Mouse (Mus musculus) limb, embryonic 13.5 days (tissue): ENCODE measurements at regions not wholly inside any gene's neighbourhood (a gene's known extent, or its start where the extent isn't known, plus 50 kb on each side); places are given as distances from the start of the nearest gene placed in this dataset.

Experiments used
- ATAC-seq: fragments of 200-750 bp; cut with Nextera tagmentation; 2 replicates; pipeline ENCODE4 v1.8.0; 2017; ENCODE audit warnings: low read depth, moderate number of reproducible peaks, moderate TSS enrichment; ENCODE audit not compliant: low FRiP score
- H3K27ac ChIP-seq: fragments of 300-500 bp; sonication (generic); 2 replicates; pipeline ENCODE4 v1.5.1; 2015; ENCODE audit warnings: inconsistent platforms, mild to moderate bottlenecking, moderate library complexity
- H3K27me3 ChIP-seq: fragments of 300-500 bp; sonication (generic); 2 replicates; pipeline ENCODE4 v1.6.1; 2015; ENCODE audit warnings: mild to moderate bottlenecking, inconsistent platforms
- H3K36me3 ChIP-seq: fragments of 300-500 bp; sonication (generic); 2 replicates; pipeline ENCODE4 v1.6.1; 2015; ENCODE audit warnings: inconsistent platforms, mild to moderate bottlenecking, moderate library complexity
- H3K4me1 ChIP-seq: fragments of 300-500 bp; sonication (generic); 2 replicates; pipeline ENCODE4 v1.6.1; 2015; ENCODE audit warnings: inconsistent platforms
- H3K4me2 ChIP-seq: fragments of 300-500 bp; sonication (generic); replicated peaks from 2 replicates; pipeline ENCODE4 v1.6.1; 2015; ENCODE audit warnings: inconsistent platforms, mild to moderate bottlenecking, moderate library complexity
- H3K4me3 ChIP-seq: fragments of 300-500 bp; sonication (generic); 2 replicates; pipeline ENCODE4 v1.5.1; 2015; ENCODE audit warnings: moderate library complexity, mild to moderate bottlenecking, inconsistent platforms
- H3K9ac ChIP-seq: fragments of 300-500 bp; sonication (generic); 2 replicates; pipeline ENCODE4 v1.6.1; 2015; ENCODE audit warnings: mild to moderate bottlenecking, inconsistent platforms
- H3K9me3 ChIP-seq: fragments of 300-500 bp; sonication (generic); 2 replicates; pipeline ENCODE4 v1.6.1; 2016; ENCODE audit warnings: inconsistent platforms
- WGBS: fragments of 180-500 bp; shearing (Covaris S2); methylation state at CpG from one replicate; pipeline ENCODE4 v1.1.7; 2015; 5-methylcytosine and 5-hydroxymethylcytosine counted together

DNA sequence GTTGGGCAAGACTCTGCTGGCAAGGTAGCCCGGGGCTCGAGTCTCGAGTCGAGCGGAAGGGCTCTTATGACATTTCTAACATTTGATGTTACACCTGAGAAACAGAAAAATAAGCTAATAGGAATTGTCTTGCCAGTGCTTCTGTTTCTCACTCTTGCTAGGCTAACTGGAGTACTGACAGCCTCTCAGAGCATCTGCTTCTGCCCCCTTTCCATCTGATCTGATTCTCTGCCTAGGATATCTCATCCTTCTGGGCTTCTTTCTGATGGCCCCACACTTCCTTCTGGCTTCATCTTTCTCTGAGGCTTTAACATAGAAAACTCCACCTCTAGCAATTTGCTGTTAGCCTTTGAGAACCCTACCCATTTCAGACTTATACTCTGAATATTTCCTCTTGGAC lies 95.0 kb upstream of the Arhgef9 start:
- no peak overlapping the region for H3K27ac ChIP-seq
- no peak overlapping the region for H3K9ac ChIP-seq
- ATAC-seq = no peak
- H3K4me3 ChIP-seq = no peak overlapping the region
- no peaks in the 10 kb centered on the region for H3K36me3 ChIP-seq
- H3K4me1 ChIP-seq = no peaks in the 10 kb centered on the region
- H3K4me2 ChIP-seq = no peak overlapping the region
- no peaks in the 10 kb centered on the region for H3K9me3 ChIP-seq
- WGBS = 95% methylated on average over 5 of the region's 5 CpGs
- no peaks in the 10 kb centered on the region for H3K27me3 ChIP-seq

- no peak overlapping the region for H3K4me2 ChIP-seq
- no peak overlapping the region for H3K9ac ChIP-seq
- H3K4me1 ChIP-seq = no peaks in the 10 kb centered on the region
- ATAC-seq = no peak
- no peaks in the 10 kb centered on the region for H3K9me3 ChIP-seq
- 69% methylated on average over 5 of the region's 5 CpGs for WGBS
- no peaks in the 10 kb centered on the region for H3K27me3 ChIP-seq
- H3K4me3 ChIP-seq = no peak overlapping the region
- no peaks in the 10 kb centered on the region for H3K36me3 ChIP-seq
- no peak overlapping the region for H3K27ac ChIP-seq
These were observed 85.4 kb upstream of the Arhgef9 start for GRCm38 (mm10) chrX:95282038-95282437.

GRCm38 (mm10) chrX:95253517-95253916 lies 56.9 kb upstream of the Arhgef9 start:
- Histone ChIP-seq H3K9me3 (no peaks in the 10 kb centered on the region), H3K4me1 (no peaks in the 10 kb centered on the region), H3K4me3 (no peak overlapping the region), H3K27me3 (no peaks in the 10 kb centered on the region), H3K27ac (no peak overlapping the region), H3K9ac (no peak overlapping the region), H3K4me2 (no peak overlapping the region), H3K36me3 (no peaks in the 10 kb centered on the region)
- ATAC-seq = peak; percentile 44; the same call in 1 of the 2 replicates
- WGBS = 22% methylated on average over 13 of the region's 13 CpGs
